Mouse (Mus musculus) neutrophil, adult 5-6 weeks (primary cell): Measurements from ENCODE around the gene Zbtb7b. TPM values are rescaled to one million over a fixed set of nuclear protein-coding genes. Genes with fewer than 3 reads are reported as not detected.

ENCODE experiments used
- ATAC-seq: fragments of 151-379, 151-347 bp; 2 replicates; pipeline ENCODE4 v1.8.0; 2017; ENCODE audit warnings: mild to moderate bottlenecking, moderate TSS enrichment; ENCODE audit not compliant: insufficient number of reproducible peaks, poor library complexity, low FRiP score, severe bottlenecking; ENCODE audit errors: extremely low read depth
- total RNA-seq: library from RNA; stranded (forward); fragments of 200-1000 nt; gene quantifications from 2 replicates; pipeline ENCODE4 v1.2.3, GENCODE M21; 2017

The Zbtb7b gene
- total RNA-seq, 1 experiment from 2014 or later = 90.9 TPM

GRCm38 (mm10) chr3:89419981-89420380 lies 25.4 kb upstream of the Zbtb7b start:
- ATAC-seq = no peak

GRCm38 (mm10) chr3:89419571-89419970 lies 25.0 kb upstream of the Zbtb7b start:
- ATAC-seq = no peak

GRCm38 (mm10) chr3:89418861-89419250 lies 24.3 kb upstream of the Zbtb7b start:
- ATAC-seq = no peak

- ATAC-seq = peak; percentile 91
These were observed 23.7 kb upstream of the Zbtb7b start, which contains the start of the genes Cks1b and Shc1 for GRCm38 (mm10) chr3:89418170-89418860. TSS of gene Cks1b (minus strand) at chr3:89418383. TSS of gene Shc1 (plus strand) at chr3:89418443.

GRCm38 (mm10) chr3:89417840-89418169 lies 23.2 kb upstream of the Zbtb7b start:
- ATAC-seq = no peak

GRCm38 (mm10) chr3:89417131-89417530 lies 22.6 kb upstream of the Zbtb7b start:
- no peak for ATAC-seq

GRCm38 (mm10) chr3:89416158-89416557 lies 21.6 kb upstream of the Zbtb7b start:
- ATAC-seq = no peak

- ATAC-seq = peak; percentile 100
These were observed 17.2 kb upstream of the Zbtb7b start, which contains the start of gene Flad1 for GRCm38 (mm10) chr3:89411490-89412393. TSS of gene Flad1 (minus strand) at chr3:89411870.

GRCm38 (mm10) chr3:89410864-89411263 lies 16.3 kb upstream of the Zbtb7b start:
- no peak for ATAC-seq

GRCm38 (mm10) chr3:89409701-89410100 lies 15.1 kb upstream of the Zbtb7b start:
- ATAC-seq = no peak

- no peak for ATAC-seq
These were observed 13.9 kb upstream of the Zbtb7b start for GRCm38 (mm10) chr3:89408448-89408847.

GRCm38 (mm10) chr3:89406887-89407286 lies 12.3 kb upstream of the Zbtb7b start:
- ATAC-seq = no peak

GRCm38 (mm10) chr3:89402693-89403092 lies 8.1 kb upstream of the Zbtb7b start, which contains the start of gene Lenep:
TSS of gene Lenep (minus strand) at chr3:89402793.
- ATAC-seq = no peak

- no peak for ATAC-seq
These were observed 6.8 kb upstream of the Zbtb7b start for GRCm38 (mm10) chr3:89401329-89401728.

GRCm38 (mm10) chr3:89396654-89397005 lies 2.1 kb upstream of the Zbtb7b start:
- no peak for ATAC-seq

GRCm38 (mm10) chr3:89395806-89396653 lies 1.5 kb upstream of the Zbtb7b start:
- peak; percentile 18; the same call in 1 of the 2 replicates for ATAC-seq

- no peak for ATAC-seq
These were observed 836 bp upstream of the Zbtb7b start for GRCm38 (mm10) chr3:89395419-89395805.

- no peak for ATAC-seq
These were observed 299 bp upstream of the Zbtb7b start for GRCm38 (mm10) chr3:89394894-89395256.

- peak; percentile 78 for ATAC-seq
These were observed 971 bp downstream of the Zbtb7b start for GRCm38 (mm10) chr3:89393605-89394004.
